In the genomic region with DNA sequence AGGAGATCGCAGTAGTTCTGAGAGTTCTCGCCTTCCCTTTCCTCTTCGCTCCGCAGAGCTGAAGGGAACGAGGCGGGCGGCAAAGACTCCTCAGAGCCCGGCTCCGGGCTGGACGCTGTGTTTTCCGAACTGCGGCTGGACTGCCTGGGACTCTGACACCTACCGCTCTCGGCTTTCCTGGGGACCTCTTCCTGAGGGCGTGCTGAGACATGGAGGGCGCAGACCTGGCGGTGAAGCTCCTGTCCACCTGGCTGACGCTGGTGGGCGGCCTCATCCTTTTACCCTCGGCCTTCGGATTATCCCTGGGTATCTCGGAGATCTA, we compare ENCODE assay signal across 8 mouse cellular contexts. TPM values are rescaled to one million over a fixed set of nuclear protein-coding genes. Genes with fewer than 3 reads are reported as not detected.
A peak's percentile ranks its signal among the peaks of the same experiment; 100 is the strongest.
DNase-seq lines count a peak whose midpoint lies in the region; ATAC-seq and TF ChIP-seq lines count a peak whose summit lies in the region.

No protein-coding gene starts in this region.

- DNase-seq in kidney, adult 2 months = no peak
- no peak for DNase-seq in kidney, adult 11 months
- no peak for DNase-seq in ES-E14 (ENCODE audit: low read depth, low spot score)
- DNase-seq in adrenal gland, postnatal 4 days (ENCODE audit: low spot score in 2 of 2) = no peak
- no peak for DNase-seq in left cerebral cortex, adult 11 months (ENCODE audit: low spot score)
- DNase-seq in spleen, postnatal 10 days (ENCODE audit: low spot score in 2 of 2) = no peak

- peak overlapping the region; percentile 45 for H3K27ac ChIP-seq in kidney, adult 2 months (ENCODE audit: insufficient read depth, low read depth, low read length)
- H3K27ac ChIP-seq in ES-E14 (ENCODE audit: insufficient read depth, low read depth, low read length, poor library complexity, severe bottlenecking) (no peak overlapping the region), macrophage (peak overlapping the region; percentile 36; the same call in 1 of the 2 replicates)
- H3K27ac ChIP-seq in forebrain, embryonic 16.5 days (ENCODE audit: low read length) = no peak overlapping the region

- TF ChIP-seq POLR2A in kidney, adult 2 months (IDR thresholded peaks at IDR 0.05; ENCODE audit: low read depth, low read length) = no peak

- H3K27me3 ChIP-seq in kidney, adult 2 months (replicated peaks; ENCODE audit: control insufficient read depth, insufficient read depth, low read length) = no peaks in the 10 kb centered on the region
- H3K27me3 ChIP-seq in forebrain, embryonic 16.5 days (replicated peaks; ENCODE audit: control insufficient read depth, insufficient read depth, low read length) = peaks cover 23% of the 10 kb centered on the region

- WGBS in kidney, adult 2 months = under 1% methylated on average over 22 of the region's 22 CpGs
- 2% methylated on average over 22 of the region's 22 CpGs for WGBS in forebrain, embryonic 16.5 days
- under 1% methylated on average over 22 of the region's 22 CpGs for WGBS in macrophage (ENCODE audit: missing documents)

- H3K4me3 ChIP-seq in kidney, adult 2 months (ENCODE audit: insufficient read depth, low read depth, low read length) = peak overlapping the region; percentile 77
- peak overlapping the region; percentile 67 to 72 for H3K4me3 ChIP-seq in ES-E14 (ENCODE audit: insufficient read depth in 1 of 2, low read depth in 1 of 2, low read length in 2 of 2, poor library complexity in 1 of 2, severe bottlenecking in 1 of 2)
- peak overlapping the region; percentile 62 for H3K4me3 ChIP-seq in forebrain, embryonic 16.5 days (replicated peaks; ENCODE audit: low read length)
- peak overlapping the region; percentile 55 for H3K4me3 ChIP-seq in macrophage (ENCODE audit: inconsistent target)

- no peak for TF ChIP-seq CTCF in kidney, adult 2 months (conservative IDR thresholded peaks at IDR 0.05; ENCODE audit: insufficient read depth, insufficient read length, low read depth, low read length)

- H3K9ac ChIP-seq in ES-E14 (ENCODE audit: insufficient read depth, low read depth, low read length, poor library complexity, severe bottlenecking) = peak overlapping the region; percentile 32
- peak overlapping the region; percentile 61 for H3K9ac ChIP-seq in forebrain, embryonic 16.5 days (replicated peaks; ENCODE audit: low read depth, low read length)

- no peaks in the 10 kb centered on the region for H3K36me3 ChIP-seq in kidney, adult 2 months (ENCODE audit: control insufficient read depth, insufficient read depth, low read length)
- H3K36me3 ChIP-seq in ES-E14 (ENCODE audit: control insufficient read depth, insufficient read depth, low read length, poor library complexity, severe bottlenecking) (no peaks in the 10 kb centered on the region), macrophage (ENCODE audit: inconsistent target) (no peaks in the 10 kb centered on the region)
- H3K36me3 ChIP-seq in forebrain, embryonic 16.5 days (ENCODE audit: control insufficient read depth, insufficient read depth) = no peaks in the 10 kb centered on the region

- ATAC-seq in forebrain, embryonic 16.5 days = no peak

- in situ Hi-C loops in ES-E14 (cut with MboI; ENCODE audit: low sequenced_read_pairs in 2 of 2, unreplicated experiment in 2 of 2) = loop anchor here in 1 of 2 experiments (25.0 kb wide), 1 partner anchor 816 kb away; the partner anchor contains the start of gene Nkx6-1

- H3K4me2 ChIP-seq in forebrain, embryonic 16.5 days (ENCODE audit: low read length) = peak overlapping the region; percentile 98

- no peaks in the 10 kb centered on the region for H3K79me2 ChIP-seq in macrophage (ENCODE audit: inconsistent target)

- no peaks in the 10 kb centered on the region for H3K9me3 ChIP-seq in ES-E14 (ENCODE audit: control insufficient read depth, insufficient read depth, low read depth, low read length)
- peaks cover 5% of the 10 kb centered on the region for H3K9me3 ChIP-seq in forebrain, embryonic 16.5 days (ENCODE audit: control insufficient read depth, low read length)

- no peaks in the 10 kb centered on the region for H3K4me1 ChIP-seq in kidney, adult 2 months (ENCODE audit: control insufficient read depth, insufficient read depth, low read length)
- H3K4me1 ChIP-seq in ES-E14 (ENCODE audit: control insufficient read depth in 2 of 2, insufficient read depth in 2 of 2, low read length in 2 of 2, poor library complexity in 1 of 2) = 0 out of 4 replicates have a peak, but pooled peaks cover 0 to 2% of the 10 kb centered on the region in 2 experiments
- peaks cover 15% of the 10 kb centered on the region for H3K4me1 ChIP-seq in forebrain, embryonic 16.5 days (replicated peaks; ENCODE audit: control insufficient read depth, insufficient read depth, low read length)

TF ChIP-seq in ES-E14, 5 proteins besides CTCF, POLR2A, EP300 and RAD21:
- TF ChIP-seq MAFK (IDR thresholded peaks at IDR 0.05; ENCODE audit: insufficient read depth, low read depth, low read length) (no peak), ZNF384 (IDR thresholded peaks at IDR 0.05; ENCODE audit: low read depth, low read length) (no peak), CHD2 (IDR thresholded peaks at IDR 0.05; ENCODE audit: low read depth, low read length) (no peak), ZC3H11A (IDR thresholded peaks at IDR 0.05; ENCODE audit: borderline replicate concordance, low read depth, low read length) (no peak), HCFC1 (IDR thresholded peaks at IDR 0.05; ENCODE audit: borderline replicate concordance, insufficient read depth, low read length) (no peak)

RNA-seq across cellular contexts. Expression of gene Gpat3, which starts 1.0 kb away (rescaled TPM):
- polyA plus RNA-seq in kidney, adult 2 months (2012; rRNA removed) = 10.0 and 10.9 TPM in 2 replicates
- 5.6 and 9.3 TPM in 2 replicates for total RNA-seq in ES-E14 (2012; rRNA removed)
- 0.40 and 0.89 TPM in 2 replicates for polyA plus RNA-seq in forebrain, embryonic 16.5 days (2015; fragmentation: Nextera tagmentation; extraction: Ambion mirVana)
- 1 to 10 TPM in 5 of 26 experiments, under 1 TPM in 13, not detected in 8; 0.25 to 3.7 (median 0.69) TPM for total RNA-seq in macrophage (2018; cell fraction: chromatin; rRNA removed)
- 1 to 10 TPM in 5 of 26 experiments, under 1 TPM in 21; 0.36 to 1.4 (median 0.71) TPM for total RNA-seq in macrophage (2018; cell fraction: cytosol; rRNA removed)
- 1 to 10 TPM in 6 of 26 experiments, under 1 TPM in 20; 0.24 to 1.7 (median 0.67) TPM for total RNA-seq in macrophage (2018; cell fraction: nucleus; rRNA removed)
- 0.41 to 0.87 TPM (median 0.79 TPM) in 3 replicates for polyA plus RNA-seq in macrophage (2018)
- total RNA-seq in adrenal gland, postnatal 4 days (2021) = 1 to 10 TPM; 6.8 to 7.3 TPM

RNA-seq across cellular contexts. Expression of gene Abraxas1, which starts 25.8 kb away (rescaled TPM):
- 4.6 and 4.9 TPM in 2 replicates for polyA plus RNA-seq in kidney, adult 2 months (2012; rRNA removed)
- total RNA-seq in ES-E14 (2012; rRNA removed) = 19.5 and 20.7 TPM in 2 replicates
- polyA plus RNA-seq in forebrain, embryonic 16.5 days (2015; fragmentation: Nextera tagmentation; extraction: Ambion mirVana) = 14.7 and 15.6 TPM in 2 replicates
- total RNA-seq in macrophage (2018; cell fraction: chromatin; rRNA removed) = 10 to 100 TPM in 15 of 26 experiments, 1 to 10 TPM in 11; 1.2 to 42.8 (median 13.1) TPM
- total RNA-seq in macrophage (2018; cell fraction: cytosol; rRNA removed) = 1 to 10 TPM in 25 of 26 experiments, under 1 TPM in 1; 0.81 to 5.7 (median 3.3) TPM
- 10 to 100 TPM in 12 of 26 experiments, 1 to 10 TPM in 14; 1.4 to 32.8 (median 8.1) TPM for total RNA-seq in macrophage (2018; cell fraction: nucleus; rRNA removed)
- polyA plus RNA-seq in macrophage (2018) = 5.3 to 9.5 TPM (median 5.4 TPM) in 3 replicates
- 10 to 100 TPM; 23.4 to 24.7 TPM for total RNA-seq in adrenal gland, postnatal 4 days (2021)

RNA-seq across cellular contexts. Expression of gene Mrps18c, which starts 48.1 kb away (rescaled TPM):
- 25.4 and 57.3 TPM in 2 replicates for polyA plus RNA-seq in kidney, adult 2 months (2012; rRNA removed)
- total RNA-seq in ES-E14 (2012; rRNA removed) = 53.8 and 72.8 TPM in 2 replicates
- polyA plus RNA-seq in forebrain, embryonic 16.5 days (2015; fragmentation: Nextera tagmentation; extraction: Ambion mirVana) = 131 and 146 TPM in 2 replicates
- total RNA-seq in macrophage (2018; cell fraction: chromatin; rRNA removed) = 10 to 100 TPM in 22 of 26 experiments, 1 to 10 TPM in 4; 1.9 to 47.4 (median 16.9) TPM
- total RNA-seq in macrophage (2018; cell fraction: cytosol; rRNA removed) = 100 to 1,000 TPM in 8 of 26 experiments, 10 to 100 TPM in 18; 57.9 to 114 (median 88.9) TPM
- 10 to 100 TPM in 25 of 26 experiments, 1 to 10 TPM in 1; 6.0 to 53.8 (median 32.9) TPM for total RNA-seq in macrophage (2018; cell fraction: nucleus; rRNA removed)
- 85.7 to 113 TPM (median 87.1 TPM) in 3 replicates for polyA plus RNA-seq in macrophage (2018)
- 100 to 1,000 TPM; 116 to 122 TPM for total RNA-seq in adrenal gland, postnatal 4 days (2021)

RNA-seq across cellular contexts. Expression of gene Helq, which starts 48.2 kb away (rescaled TPM):
- 6.8 and 10.2 TPM in 2 replicates for polyA plus RNA-seq in kidney, adult 2 months (2012; rRNA removed)
- 30.1 and 39.4 TPM in 2 replicates for total RNA-seq in ES-E14 (2012; rRNA removed)
- 21.7 and 25.7 TPM in 2 replicates for polyA plus RNA-seq in forebrain, embryonic 16.5 days (2015; fragmentation: Nextera tagmentation; extraction: Ambion mirVana)
- total RNA-seq in macrophage (2018; cell fraction: chromatin; rRNA removed) = 10 to 100 TPM in 17 of 26 experiments, 1 to 10 TPM in 9; 1.5 to 69.1 (median 26.3) TPM
- total RNA-seq in macrophage (2018; cell fraction: cytosol; rRNA removed) = 1 to 10 TPM in 25 of 26 experiments, under 1 TPM in 1; 0.53 to 6.4 (median 3.5) TPM
- 10 to 100 TPM in 14 of 26 experiments, 1 to 10 TPM in 12; 2.3 to 55.2 (median 13.8) TPM for total RNA-seq in macrophage (2018; cell fraction: nucleus; rRNA removed)
- polyA plus RNA-seq in macrophage (2018) = 4.1 to 7.5 TPM (median 4.2 TPM) in 3 replicates
- total RNA-seq in adrenal gland, postnatal 4 days (2021) = 10 to 100 TPM; 16.0 to 16.1 TPM

Comparison
In these comparisons a context has a peak if more than half of its experiments do, and no peak if none do; other contexts are left out.
1. H3K27ac ChIP-seq: peak in kidney, adult 2 months (single experiment) and macrophage (single experiment); none in ES-E14 (single experiment) and forebrain, embryonic 16.5 days (single experiment).
2. Peak in every context shown above with its lines, with median percentiles within 50 percentile points of each other: H3K4me3 ChIP-seq.